Mouse (Mus musculus): ENCODE results near the gene Cpe. TPM values are rescaled to one million over a fixed set of nuclear protein-coding genes. Genes with fewer than 3 reads are reported as not detected.

Gene Cpe
- polyA plus RNA-seq (2015; fragmentation: Nextera tagmentation; extraction: Ambion mirVana), result 444 and 498 TPM in 2 replicates

DNA sequence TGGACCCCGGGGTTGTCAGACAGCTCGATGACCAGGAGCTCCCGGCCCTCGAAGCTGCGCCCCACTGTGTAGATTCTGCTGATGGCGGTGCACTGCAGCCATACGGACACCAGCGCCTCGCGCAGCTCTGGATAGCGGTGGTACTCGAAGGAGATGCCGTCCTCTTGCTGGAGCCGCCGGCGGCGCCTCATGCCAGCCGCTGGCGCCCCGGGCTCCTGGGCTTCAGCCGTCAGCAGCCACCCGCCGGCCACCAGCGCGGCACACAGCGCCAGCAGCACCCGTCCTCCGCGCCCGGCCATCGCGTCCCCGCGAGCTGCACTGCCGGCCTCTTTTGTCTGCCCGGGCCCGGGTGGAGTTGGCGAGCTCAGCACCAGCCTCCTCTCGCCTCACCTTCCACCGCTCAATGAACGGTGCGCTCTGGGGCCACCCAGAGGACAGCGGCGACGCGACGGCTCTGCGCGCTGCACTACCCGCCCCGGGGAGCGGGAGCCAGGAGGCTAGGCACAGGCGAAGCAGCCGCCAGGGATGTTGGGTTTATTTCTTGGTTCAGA, at the start of gene Cpe:
Gene Cpe (minus strand): TSS at position 404 of the 551 bp plus-strand sequence.
- H3K4me3 ChIP-seq, result peak within 1 kb of the TSS; percentile 70
- H3K27ac ChIP-seq (replicated peaks), result peak within 1 kb of the TSS; percentile 98
- no peaks in the 10 kb centered on the region for H3K27me3 ChIP-seq
- peak within 1 kb of the TSS; percentile 93 for H3K9ac ChIP-seq (replicated peaks)
- WGBS, result under 1% methylated on average over 53 of the region's 54 CpGs
- ATAC-seq (replicated peaks), result peak; percentile 99
- peak within 1 kb of the TSS; percentile 56 for H3K4me2 ChIP-seq (replicated peaks)
- no peaks in the 10 kb centered on the region for H3K9me3 ChIP-seq
- H3K4me1 ChIP-seq, result peaks cover 38% of the 10 kb centered on the region
- H3K36me3 ChIP-seq, result no peaks in the 10 kb centered on the region

DNA sequence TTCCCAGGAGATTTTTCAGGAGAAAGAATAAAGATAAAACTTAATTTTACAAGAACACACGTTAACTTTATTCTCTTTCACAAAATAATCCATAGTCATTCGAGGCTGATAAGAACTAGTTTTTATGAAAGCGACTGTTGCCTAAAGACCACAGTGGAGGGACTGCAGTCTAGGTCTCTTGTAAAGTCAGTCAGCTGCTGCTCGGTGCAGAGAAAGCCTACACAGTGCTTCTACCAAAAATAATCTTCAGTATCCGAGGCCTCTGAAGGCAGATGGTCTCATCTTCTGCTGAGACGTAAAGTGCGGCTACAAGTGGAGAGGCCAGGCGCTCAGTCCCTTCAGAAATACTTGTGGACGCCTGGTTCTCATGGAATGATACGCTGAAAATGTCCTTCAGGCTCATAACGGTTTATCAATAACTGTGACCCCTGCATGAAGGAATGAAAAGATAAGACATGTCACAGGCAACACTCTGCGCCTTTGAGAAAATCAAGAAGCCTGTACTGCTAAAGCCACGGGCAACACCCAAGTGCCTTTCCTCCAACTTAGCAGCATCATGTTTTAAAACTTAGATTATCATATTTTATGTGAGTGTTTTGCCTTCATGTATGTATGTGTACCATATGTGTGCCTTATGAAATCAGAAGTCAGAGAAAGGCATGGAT, 47.8 kb upstream of the Cpe start:
- H3K9me3 ChIP-seq, result no peaks in the 10 kb centered on the region
- H3K4me1 ChIP-seq, result peaks cover 7% of the 10 kb centered on the region; the same call in 1 of the 2 replicates
- no peak for ATAC-seq (replicated peaks)

DNA sequence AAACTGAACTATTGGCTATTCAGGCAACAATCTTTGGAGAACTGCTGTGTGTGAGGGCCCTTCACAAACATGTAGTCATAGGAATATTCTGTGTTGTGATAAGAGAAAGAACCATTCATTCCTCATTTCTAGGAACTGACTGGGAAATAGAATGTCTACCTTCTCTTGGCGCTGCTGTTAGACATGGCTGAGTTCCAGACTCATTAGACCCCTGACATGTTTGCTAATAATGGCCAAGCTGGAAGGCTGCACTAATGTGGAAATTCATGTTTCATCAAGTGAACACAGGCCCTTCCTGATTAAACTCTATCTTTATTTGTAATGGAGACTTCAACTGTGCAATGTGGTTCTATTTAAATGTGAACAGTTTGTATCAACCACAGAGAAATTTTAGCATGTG, 46.1 kb upstream of the Cpe start:
- no peak for ATAC-seq (replicated peaks)
- no peak overlapping the region for H3K4me3 ChIP-seq
- H3K9ac ChIP-seq (replicated peaks), result no peak overlapping the region
- H3K27me3 ChIP-seq, result no peaks in the 10 kb centered on the region
- peaks cover 8% of the 10 kb centered on the region; the same call in 1 of the 2 replicates for H3K36me3 ChIP-seq
- peaks cover 12% of the 10 kb centered on the region; the same call in 1 of the 2 replicates for H3K4me1 ChIP-seq
- WGBS, result 32% methylated on average over 1 of the region's 1 CpGs
- no peaks in the 10 kb centered on the region for H3K9me3 ChIP-seq
- no peak overlapping the region for H3K4me2 ChIP-seq (replicated peaks)
- no peak overlapping the region for H3K27ac ChIP-seq (replicated peaks)

More for the DNA sequence above, 47.8 kb upstream of the Cpe start:
- Histone ChIP-seq H3K4me2 (replicated peaks) (no peak overlapping the region), H3K4me3 (no peak overlapping the region), H3K36me3 (peaks cover 8% of the 10 kb centered on the region; the same call in 1 of the 2 replicates), H3K27me3 (no peaks in the 10 kb centered on the region), H3K9ac (replicated peaks) (no peak overlapping the region), H3K27ac (replicated peaks) (no peak overlapping the region)
- 95% methylated on average over 13 of the region's 13 CpGs for WGBS

DNA sequence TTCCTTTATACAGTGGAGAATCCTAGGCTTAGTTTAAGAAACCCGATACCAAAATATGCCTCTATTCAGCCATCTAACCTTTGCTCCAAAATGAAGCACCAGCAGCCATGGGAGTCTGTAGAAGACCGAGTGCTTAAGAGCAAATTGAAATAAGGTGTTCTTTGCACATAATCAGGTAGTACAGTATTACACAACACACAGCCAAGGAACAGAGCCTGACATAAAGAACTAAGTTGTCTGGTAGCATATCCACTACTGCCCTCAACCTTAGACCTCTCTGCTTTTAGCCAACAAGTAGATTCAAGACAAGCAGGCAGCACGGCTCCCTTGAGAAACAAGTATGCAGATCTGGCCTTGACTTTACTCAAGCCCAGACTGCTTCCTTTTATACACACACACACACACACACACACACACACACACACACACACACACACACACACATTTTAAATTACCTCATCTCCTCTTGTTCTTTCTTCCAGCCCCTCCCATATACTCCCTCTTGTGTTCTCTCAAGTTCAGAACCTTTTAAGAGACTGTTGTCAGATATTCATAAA, 44.0 kb upstream of the Cpe start:
- ATAC-seq (replicated peaks), result no peak
- WGBS, result 89% methylated on average over 3 of the region's 3 CpGs
- H3K9me3 ChIP-seq, result no peaks in the 10 kb centered on the region

DNA sequence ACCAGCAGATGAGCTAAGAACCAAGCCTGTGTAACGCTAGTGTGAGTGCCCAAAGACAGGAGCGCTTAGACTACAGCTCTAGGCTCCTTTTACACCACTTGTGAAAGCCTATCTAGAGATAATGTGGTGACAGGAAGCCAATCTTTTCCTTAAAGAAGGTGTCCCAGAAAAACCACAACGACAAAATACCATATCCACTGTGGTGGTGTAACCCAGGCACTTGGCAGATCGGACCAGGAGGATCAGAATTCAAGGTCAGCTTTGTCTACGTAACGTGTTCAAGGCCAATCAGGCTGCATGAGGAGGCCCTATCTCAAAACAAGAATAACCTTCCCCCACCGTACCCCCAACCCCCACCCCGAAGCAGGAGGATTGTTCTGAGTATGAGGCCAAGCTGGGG, 42.3 kb upstream of the Cpe start:
- no peak for ATAC-seq (replicated peaks)

More for the DNA sequence above, 44.0 kb upstream of the Cpe start:
- no peak overlapping the region for H3K9ac ChIP-seq (replicated peaks)
- no peaks in the 10 kb centered on the region for H3K27me3 ChIP-seq
- H3K4me1 ChIP-seq, result peaks cover 22% of the 10 kb centered on the region
- no peak overlapping the region for H3K4me3 ChIP-seq
- H3K4me2 ChIP-seq (replicated peaks), result no peak overlapping the region
- no peak overlapping the region for H3K27ac ChIP-seq (replicated peaks)
- H3K36me3 ChIP-seq, result 0 out of 2 replicates have a peak, but pooled peaks cover 4% of the 10 kb centered on the region

DNA sequence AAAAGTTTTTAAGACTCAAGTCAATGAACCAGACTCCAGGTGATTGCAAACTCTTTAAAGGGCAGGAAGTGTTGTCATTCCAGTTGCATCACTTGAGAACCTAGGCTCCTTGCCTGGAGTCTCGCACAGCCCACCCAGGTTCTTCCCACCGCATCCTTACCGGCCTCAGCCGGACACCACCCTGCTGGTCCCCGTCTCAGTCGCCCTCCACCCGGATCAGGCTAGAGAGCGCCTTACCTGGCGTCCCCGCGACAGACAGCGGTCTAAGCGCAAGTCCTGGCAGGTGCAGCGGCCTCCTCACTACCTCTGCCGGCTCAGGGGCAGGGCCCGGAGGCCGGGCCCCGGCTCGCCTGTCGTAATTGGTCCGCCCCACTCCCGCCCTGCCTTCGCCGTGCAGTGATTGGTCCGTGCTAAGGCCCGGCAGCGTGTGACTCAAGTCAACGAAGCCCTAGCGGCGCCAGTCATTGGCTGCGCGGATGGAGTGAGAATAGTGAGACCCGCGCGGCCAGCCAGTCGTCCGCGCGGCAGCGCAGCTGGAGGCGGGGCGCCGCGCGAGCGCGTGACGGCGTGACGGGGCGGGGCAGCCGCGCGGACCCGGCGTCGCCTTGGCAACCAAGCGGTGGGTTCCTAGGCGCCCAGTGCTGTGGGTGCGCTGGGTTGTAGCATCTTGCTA, 40.6 kb upstream of the Cpe start, which contains the start of gene Msmo1:
Gene Msmo1 (minus strand): TSS at position 522 of the 673 bp plus-strand sequence.
- WGBS, result under 1% methylated on average over 60 of the region's 60 CpGs
- H3K9ac ChIP-seq (replicated peaks), result peak within 1 kb of the TSS; percentile 72
- H3K4me3 ChIP-seq, result peak within 1 kb of the TSS; percentile 66
- peak within 1 kb of the TSS; percentile 85 for H3K27ac ChIP-seq (replicated peaks)
- no peaks in the 10 kb centered on the region for H3K9me3 ChIP-seq
- peak within 1 kb of the TSS; percentile 60 for H3K4me2 ChIP-seq (replicated peaks)
- peak; percentile 100 for ATAC-seq (replicated peaks)
- H3K4me1 ChIP-seq, result peaks cover 44% of the 10 kb centered on the region
- no peaks in the 10 kb centered on the region for H3K27me3 ChIP-seq
- H3K36me3 ChIP-seq, result peaks cover 14% of the 10 kb centered on the region

More for the DNA sequence above, 42.3 kb upstream of the Cpe start:
- Histone ChIP-seq H3K27me3 (no peaks in the 10 kb centered on the region), H3K9me3 (no peaks in the 10 kb centered on the region), H3K4me2 (replicated peaks) (no peak overlapping the region), H3K4me3 (no peak overlapping the region), H3K36me3 (peaks cover 7% of the 10 kb centered on the region), H3K27ac (replicated peaks) (no peak overlapping the region), H3K4me1 (peaks cover 37% of the 10 kb centered on the region), H3K9ac (replicated peaks) (no peak overlapping the region)
- 91% methylated on average over 8 of the region's 8 CpGs for WGBS

DNA sequence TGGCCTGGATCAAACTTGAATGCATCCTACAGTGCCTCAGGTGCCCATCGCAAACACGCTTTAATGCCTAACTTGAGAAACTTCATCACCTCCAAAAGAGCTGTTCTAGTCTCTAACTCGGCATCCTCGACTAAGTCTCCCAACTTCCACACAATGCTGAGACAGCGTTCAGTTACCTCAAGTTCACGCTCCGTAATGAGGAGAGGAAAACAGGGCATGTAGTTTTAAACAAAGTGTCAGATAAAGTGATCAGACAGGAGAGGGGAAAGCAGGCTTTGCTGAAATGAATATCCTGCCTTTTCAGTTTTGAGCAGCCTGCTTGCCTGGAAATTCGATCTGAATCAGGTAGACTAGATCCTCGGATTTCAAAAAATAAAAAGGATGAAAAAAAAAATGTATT, 39.7 kb upstream of the Cpe start:
- Histone ChIP-seq H3K9me3 (no peaks in the 10 kb centered on the region), H3K27me3 (no peaks in the 10 kb centered on the region), H3K4me2 (replicated peaks) (peak overlapping the region; percentile 60), H3K4me3 (peak overlapping the region; percentile 66), H3K4me1 (peaks cover 48% of the 10 kb centered on the region), H3K36me3 (peaks cover 15% of the 10 kb centered on the region), H3K27ac (replicated peaks) (peak overlapping the region; percentile 85), H3K9ac (replicated peaks) (peak overlapping the region; percentile 72)
- WGBS, result 4% methylated on average over 9 of the region's 9 CpGs
- ATAC-seq (replicated peaks), result no peak

DNA sequence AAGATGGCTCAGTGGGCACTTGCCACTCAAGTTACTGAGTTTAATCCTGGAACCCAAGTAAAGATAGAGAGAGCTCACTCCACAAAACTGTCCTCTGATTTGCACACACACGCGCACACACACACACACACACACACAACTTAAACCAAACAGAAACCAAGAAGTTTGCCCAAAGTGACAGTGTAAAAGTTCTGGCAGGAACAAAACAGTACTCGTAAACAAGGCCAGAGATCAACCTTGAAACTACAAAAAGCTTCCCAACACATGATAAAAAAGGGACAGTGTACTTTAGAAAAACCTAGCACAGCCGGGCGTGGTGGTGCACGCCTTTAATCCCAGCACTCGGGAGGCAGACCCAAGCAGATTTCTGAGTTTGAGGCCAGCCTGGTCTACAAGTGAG, 35.3 kb upstream of the Cpe start:
- Histone ChIP-seq H3K9me3 (no peaks in the 10 kb centered on the region), H3K4me2 (replicated peaks) (no peak overlapping the region), H3K27me3 (no peaks in the 10 kb centered on the region), H3K4me3 (no peak overlapping the region), H3K27ac (replicated peaks) (no peak overlapping the region), H3K9ac (replicated peaks) (no peak overlapping the region), H3K4me1 (peaks cover 45% of the 10 kb centered on the region), H3K36me3 (peaks cover 44% of the 10 kb centered on the region)
- ATAC-seq (replicated peaks), result no peak
- 93% methylated on average over 7 of the region's 7 CpGs for WGBS

DNA sequence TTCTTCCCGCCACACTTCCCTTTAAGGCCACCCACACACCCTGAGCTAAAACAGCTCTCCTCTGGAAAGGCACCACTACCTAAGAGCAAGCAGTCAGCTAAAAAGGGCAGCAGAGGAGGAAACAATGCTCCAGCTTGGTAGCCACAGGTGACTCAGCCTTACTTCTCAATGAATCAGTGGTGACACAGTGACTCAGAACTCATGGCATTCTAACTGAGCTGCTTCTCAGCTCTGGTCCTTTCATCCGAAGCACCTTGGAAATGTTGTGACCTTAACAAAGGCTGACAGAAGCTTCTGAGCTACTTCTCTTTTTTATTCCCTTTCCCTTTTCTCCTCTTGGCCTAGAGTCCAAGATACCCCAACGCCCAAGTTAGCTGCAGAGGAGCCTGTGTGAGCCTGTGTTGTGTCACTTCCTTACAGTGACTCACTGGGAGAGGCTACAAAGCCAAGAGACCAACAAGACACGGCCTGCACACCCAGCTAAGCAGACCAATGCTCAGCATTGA, 33.4 kb upstream of the Cpe start:
- Histone ChIP-seq H3K36me3 (peaks cover 56% of the 10 kb centered on the region), H3K4me2 (replicated peaks) (no peak overlapping the region), H3K4me1 (peaks cover 30% of the 10 kb centered on the region), H3K9ac (replicated peaks) (no peak overlapping the region), H3K9me3 (no peaks in the 10 kb centered on the region), H3K27me3 (no peaks in the 10 kb centered on the region), H3K27ac (replicated peaks) (no peak overlapping the region), H3K4me3 (no peak overlapping the region)
- 86% methylated on average over 4 of the region's 4 CpGs for WGBS
- no peak for ATAC-seq (replicated peaks)

DNA sequence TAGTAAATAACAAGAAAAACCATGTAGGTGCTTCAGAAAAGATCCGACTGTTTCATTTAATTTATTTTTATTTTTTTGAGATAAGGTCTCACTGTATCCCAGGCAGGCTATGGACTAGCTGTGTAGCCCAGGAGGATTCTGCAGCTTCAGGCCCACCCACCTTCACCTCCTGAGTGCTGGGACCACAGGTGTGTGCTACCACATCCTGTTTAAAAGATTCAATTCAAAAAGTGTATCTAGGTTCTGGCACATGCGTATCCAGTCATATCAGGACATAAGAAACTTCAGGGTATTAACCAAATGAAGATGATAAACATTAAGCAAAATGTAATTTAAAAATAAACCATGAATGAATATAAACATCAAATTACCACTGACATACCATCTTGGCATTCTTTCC, 30.4 kb upstream of the Cpe start:
- H3K36me3 ChIP-seq, result peaks cover 68% of the 10 kb centered on the region
- 96% methylated on average over 2 of the region's 2 CpGs for WGBS
- no peak for ATAC-seq (replicated peaks)

DNA sequence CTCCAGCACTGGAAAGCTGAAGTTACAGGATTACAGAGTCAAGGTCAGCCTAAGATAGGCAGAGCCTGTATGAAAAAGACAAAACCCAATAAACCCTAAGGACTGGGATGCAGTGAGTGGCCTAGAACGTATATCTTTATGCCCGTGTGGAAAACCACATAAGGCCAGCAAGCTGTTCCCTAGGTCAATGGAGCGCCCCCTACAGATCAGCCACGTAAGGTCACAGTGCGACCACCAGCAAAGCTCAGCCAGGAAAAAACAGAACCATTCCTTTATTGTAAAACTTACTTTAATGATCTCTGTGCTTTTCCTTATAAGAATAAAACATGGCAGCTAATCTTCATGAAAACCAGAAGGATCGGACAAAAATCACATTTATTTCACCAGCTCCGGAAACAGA, 25.0 kb upstream of the Cpe start:
- 88% methylated on average over 7 of the region's 7 CpGs for WGBS
- no peaks in the 10 kb centered on the region for H3K4me1 ChIP-seq
- no peak overlapping the region for H3K27ac ChIP-seq (replicated peaks)

More for the DNA sequence above, 30.4 kb upstream of the Cpe start:
- Histone ChIP-seq H3K4me2 (replicated peaks) (no peak overlapping the region), H3K27ac (replicated peaks) (no peak overlapping the region), H3K27me3 (no peaks in the 10 kb centered on the region), H3K4me3 (no peak overlapping the region), H3K9ac (replicated peaks) (no peak overlapping the region), H3K4me1 (peaks cover 6% of the 10 kb centered on the region), H3K9me3 (no peaks in the 10 kb centered on the region)

DNA sequence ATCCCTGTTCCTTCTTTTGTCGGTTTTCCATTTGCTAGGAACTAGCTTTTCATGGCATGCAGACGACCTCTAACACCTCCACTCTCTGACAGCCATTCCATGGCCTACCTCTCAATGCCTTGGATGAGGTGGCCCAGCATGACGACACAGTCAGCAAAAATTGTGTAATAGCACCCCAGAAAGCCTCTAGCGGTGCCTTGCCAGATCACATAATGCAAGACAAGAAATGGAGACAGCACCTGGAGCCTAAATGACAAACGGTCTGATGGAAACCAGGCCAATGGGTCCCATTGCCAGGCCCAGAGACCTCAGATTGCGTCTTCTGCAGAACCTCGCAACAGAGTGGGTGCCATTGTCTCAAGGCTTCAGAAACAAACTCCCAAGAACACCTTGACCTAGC, 19.6 kb upstream of the Cpe start:
- Histone ChIP-seq H3K9ac (replicated peaks) (no peak overlapping the region), H3K9me3 (no peaks in the 10 kb centered on the region), H3K4me1 (no peaks in the 10 kb centered on the region), H3K27me3 (no peaks in the 10 kb centered on the region), H3K36me3 (peaks cover 22% of the 10 kb centered on the region), H3K4me3 (no peak overlapping the region), H3K4me2 (replicated peaks) (no peak overlapping the region), H3K27ac (replicated peaks) (no peak overlapping the region)
- no peak for ATAC-seq (replicated peaks)
- WGBS, result 89% methylated on average over 7 of the region's 7 CpGs

More for the DNA sequence above, 25.0 kb upstream of the Cpe start:
- Histone ChIP-seq H3K4me3 (no peak overlapping the region), H3K4me2 (replicated peaks) (no peak overlapping the region), H3K27me3 (no peaks in the 10 kb centered on the region), H3K9me3 (no peaks in the 10 kb centered on the region), H3K36me3 (peaks cover 67% of the 10 kb centered on the region), H3K9ac (replicated peaks) (no peak overlapping the region)
- no peak for ATAC-seq (replicated peaks)

Measured in forebrain, embryonic 15.5 days (tissue).